Mouse (Mus musculus): Measurements from ENCODE around the gene Commd4. TPM values are rescaled to one million over a fixed set of nuclear protein-coding genes. Genes with fewer than 3 reads are reported as not detected.
"Not testable (repeated sequence)": the region's sequence is repeated elsewhere in the genome, so short reads cannot be mapped to it uniquely, and the experiment has no call there.

Commd4 gene
- 83.8 and 104 TPM in 2 replicates for polyA plus RNA-seq (2015; fragmentation: Nextera tagmentation; extraction: Ambion mirVana)

- Histone ChIP-seq H3K27ac (no peak within 1 kb of the TSS), H3K9ac (peak within 1 kb of the TSS; percentile 68), H3K4me2 (replicated peaks) (peak within 1 kb of the TSS; percentile 78), H3K4me3 (replicated peaks) (peak within 1 kb of the TSS; percentile 71), H3K27me3 (replicated peaks) (no peaks in the 10 kb centered on the region), H3K4me1 (replicated peaks) (peaks cover 10% of the 10 kb centered on the region), H3K9me3 (no peaks in the 10 kb centered on the region), H3K36me3 (no peaks in the 10 kb centered on the region)
- under 1% methylated on average over 24 of the region's 24 CpGs for WGBS
- ATAC-seq = peak; percentile 92
These were observed at the start of gene Commd4 for GRCm38 (mm10) chr9:57158013-57158470. Commd4 (minus strand) TSS chr9:57158331.

GRCm38 (mm10) chr9:57206896-57207295, 48.8 kb upstream of the Commd4 start:
- Histone ChIP-seq H3K4me1 (replicated peaks) (no peaks in the 10 kb centered on the region), H3K4me3 (replicated peaks) (no peak overlapping the region), H3K27ac (no peak overlapping the region), H3K9me3 (no peaks in the 10 kb centered on the region), H3K9ac (no peak overlapping the region), H3K4me2 (replicated peaks) (no peak overlapping the region), H3K36me3 (no peaks in the 10 kb centered on the region), H3K27me3 (replicated peaks) (no peaks in the 10 kb centered on the region)
- ATAC-seq = no peak
- 62% methylated on average over 2 of the region's 2 CpGs for WGBS

DNA sequence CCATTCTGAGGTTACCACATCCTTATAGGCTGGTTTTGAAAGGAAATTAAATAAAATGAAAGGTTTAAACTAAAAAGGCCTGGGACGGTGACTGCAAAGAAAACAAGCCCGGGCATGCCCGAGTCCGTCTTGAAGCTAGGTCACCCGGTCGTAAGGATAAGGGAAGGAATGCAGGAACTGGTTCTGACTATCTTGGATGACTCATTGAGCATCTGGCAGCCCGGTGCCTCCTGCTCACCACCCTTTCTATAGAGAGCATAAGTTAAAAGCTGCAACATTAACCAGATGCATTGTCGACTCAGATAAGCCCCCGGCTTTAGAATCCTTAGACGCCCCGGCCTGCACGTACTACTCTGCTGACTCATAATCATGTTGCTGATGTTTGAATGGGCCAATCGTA, 45.4 kb upstream of the Commd4 start:
- not testable (repeated sequence) for H3K4me2 ChIP-seq (replicated peaks); H3K4me1 ChIP-seq (replicated peaks); H3K27ac ChIP-seq; H3K9ac ChIP-seq; H3K4me3 ChIP-seq (replicated peaks); H3K36me3 ChIP-seq; ATAC-seq; H3K27me3 ChIP-seq (replicated peaks); H3K9me3 ChIP-seq
- WGBS = 76% methylated on average over 13 of the region's 13 CpGs

- no peak overlapping the region for H3K9ac ChIP-seq
- WGBS = 79% methylated on average over 7 of the region's 7 CpGs
- no peak overlapping the region for H3K4me3 ChIP-seq (replicated peaks)
- no peaks in the 10 kb centered on the region for H3K27me3 ChIP-seq (replicated peaks)
- no peaks in the 10 kb centered on the region for H3K4me1 ChIP-seq (replicated peaks)
- no peak for ATAC-seq
- no peaks in the 10 kb centered on the region for H3K9me3 ChIP-seq
- H3K4me2 ChIP-seq (replicated peaks) = no peak overlapping the region
- H3K27ac ChIP-seq = no peak overlapping the region
- no peaks in the 10 kb centered on the region for H3K36me3 ChIP-seq
These were observed 44.9 kb upstream of the Commd4 start for GRCm38 (mm10) chr9:57202981-57203380.

DNA sequence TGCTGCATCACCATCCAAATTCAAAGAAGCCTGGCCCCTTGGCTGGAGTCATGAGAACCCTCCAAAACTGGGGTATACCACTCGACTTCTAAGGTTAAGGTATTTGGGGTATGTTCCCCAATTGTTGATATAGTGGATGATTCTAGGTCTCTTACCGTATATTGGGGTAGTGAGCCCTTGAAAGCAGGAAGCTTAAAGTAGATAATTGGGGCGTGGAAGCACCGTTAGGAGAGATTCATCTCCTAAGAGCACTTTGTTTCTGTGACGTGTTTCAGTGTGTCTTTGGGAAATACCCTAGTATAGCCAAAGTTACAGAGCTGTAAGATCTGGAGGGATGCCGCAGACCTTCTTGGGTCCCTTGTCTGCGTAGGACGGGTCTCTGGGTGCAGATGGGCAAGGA, 39.3 kb upstream of the Commd4 start:
- Histone ChIP-seq H3K4me1 (replicated peaks) (no peaks in the 10 kb centered on the region), H3K4me2 (replicated peaks) (no peak overlapping the region), H3K36me3 (no peaks in the 10 kb centered on the region), H3K9ac (no peak overlapping the region), H3K27ac (no peak overlapping the region), H3K27me3 (replicated peaks) (no peaks in the 10 kb centered on the region), H3K9me3 (no peaks in the 10 kb centered on the region), H3K4me3 (replicated peaks) (no peak overlapping the region)
- no peak for ATAC-seq
- WGBS = 66% methylated on average over 8 of the region's 8 CpGs

GRCm38 (mm10) chr9:57196708-57197107, 38.6 kb upstream of the Commd4 start:
- Histone ChIP-seq H3K27me3 (replicated peaks) (no peaks in the 10 kb centered on the region), H3K4me3 (replicated peaks) (no peak overlapping the region), H3K9me3 (no peaks in the 10 kb centered on the region), H3K27ac (no peak overlapping the region), H3K4me1 (replicated peaks) (no peaks in the 10 kb centered on the region), H3K4me2 (replicated peaks) (no peak overlapping the region), H3K9ac (no peak overlapping the region), H3K36me3 (no peaks in the 10 kb centered on the region)
- no peak for ATAC-seq
- WGBS = 49% methylated on average over 3 of the region's 3 CpGs

DNA sequence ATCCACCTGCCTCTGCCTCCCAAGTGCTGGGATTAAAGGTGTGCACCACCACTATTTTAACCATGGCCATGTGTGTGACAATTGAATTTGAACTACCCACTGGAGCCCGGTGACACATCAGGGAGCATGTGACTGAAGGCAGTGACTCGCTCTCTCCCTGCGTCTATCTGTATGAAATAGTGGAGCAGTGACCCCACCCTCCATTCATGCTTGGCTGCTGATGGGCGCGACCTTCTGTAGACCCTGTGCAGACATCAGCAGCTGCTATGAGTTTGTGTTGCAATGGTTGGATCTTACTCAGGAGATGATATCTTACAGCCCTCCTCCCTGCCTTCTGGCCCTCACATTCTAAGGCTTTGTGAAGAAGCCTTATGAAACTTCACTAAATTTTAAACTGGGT, 10.3 kb upstream of the Commd4 start:
- H3K9ac ChIP-seq = no peak overlapping the region
- H3K27me3 ChIP-seq (replicated peaks) = no peaks in the 10 kb centered on the region
- no peaks in the 10 kb centered on the region for H3K4me1 ChIP-seq (replicated peaks)
- no peak overlapping the region for H3K4me3 ChIP-seq (replicated peaks)
- no peak overlapping the region for H3K27ac ChIP-seq
- WGBS = 84% methylated on average over 5 of the region's 5 CpGs
- H3K9me3 ChIP-seq = no peaks in the 10 kb centered on the region
- H3K36me3 ChIP-seq = no peaks in the 10 kb centered on the region
- H3K4me2 ChIP-seq (replicated peaks) = no peak overlapping the region
- ATAC-seq = no peak

DNA sequence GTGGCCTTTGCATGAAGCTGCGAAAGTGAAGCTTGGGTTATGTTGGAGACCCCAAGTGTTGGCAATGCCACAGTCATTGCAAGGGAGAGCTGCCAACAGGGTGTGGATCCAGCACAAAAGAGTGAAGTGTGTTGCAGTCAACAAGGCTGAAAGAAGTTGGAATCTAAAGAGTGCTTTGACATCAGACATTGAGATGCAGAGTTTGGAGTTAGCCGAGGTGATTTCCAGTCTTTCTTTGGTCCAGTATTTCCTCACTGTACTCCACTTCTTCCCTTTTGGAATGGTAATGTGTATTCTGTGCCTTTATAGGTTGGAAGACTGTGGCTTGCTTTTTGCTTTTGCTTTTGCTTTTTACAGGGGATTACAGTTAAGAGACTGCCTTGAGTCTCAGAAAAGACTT, 8.0 kb upstream of the Commd4 start:
- ATAC-seq = no peak
- no peak overlapping the region for H3K9ac ChIP-seq
- H3K36me3 ChIP-seq = no peaks in the 10 kb centered on the region
- no peak overlapping the region for H3K4me2 ChIP-seq (replicated peaks)
- no peak overlapping the region for H3K27ac ChIP-seq
- H3K4me1 ChIP-seq (replicated peaks) = no peaks in the 10 kb centered on the region
- WGBS = 84% methylated on average over 2 of the region's 2 CpGs
- no peaks in the 10 kb centered on the region for H3K9me3 ChIP-seq
- H3K4me3 ChIP-seq (replicated peaks) = no peak overlapping the region
- no peaks in the 10 kb centered on the region for H3K27me3 ChIP-seq (replicated peaks)

GRCm38 (mm10) chr9:57163137-57163536, 5.0 kb upstream of the Commd4 start:
- H3K9me3 ChIP-seq = no peaks in the 10 kb centered on the region
- no peak overlapping the region for H3K4me3 ChIP-seq (replicated peaks)
- WGBS = 41% methylated on average over 2 of the region's 2 CpGs
- no peak overlapping the region for H3K9ac ChIP-seq
- no peak overlapping the region for H3K27ac ChIP-seq
- ATAC-seq = no peak
- no peaks in the 10 kb centered on the region for H3K4me1 ChIP-seq (replicated peaks)
- no peak overlapping the region for H3K4me2 ChIP-seq (replicated peaks)
- no peaks in the 10 kb centered on the region for H3K36me3 ChIP-seq
- H3K27me3 ChIP-seq (replicated peaks) = no peaks in the 10 kb centered on the region

- 15% methylated on average over 3 of the region's 3 CpGs for WGBS
- Histone ChIP-seq H3K9me3 (no peaks in the 10 kb centered on the region), H3K4me3 (replicated peaks) (no peak overlapping the region), H3K27me3 (replicated peaks) (no peaks in the 10 kb centered on the region), H3K4me2 (replicated peaks) (no peak overlapping the region), H3K4me1 (replicated peaks) (peaks cover 2% of the 10 kb centered on the region), H3K27ac (no peak overlapping the region), H3K36me3 (no peaks in the 10 kb centered on the region), H3K9ac (no peak overlapping the region)
- ATAC-seq = 0 out of 2 replicates have a peak, but pooled peaks have one; percentile 34
These were observed 4.4 kb upstream of the Commd4 start for GRCm38 (mm10) chr9:57162496-57162895.

DNA sequence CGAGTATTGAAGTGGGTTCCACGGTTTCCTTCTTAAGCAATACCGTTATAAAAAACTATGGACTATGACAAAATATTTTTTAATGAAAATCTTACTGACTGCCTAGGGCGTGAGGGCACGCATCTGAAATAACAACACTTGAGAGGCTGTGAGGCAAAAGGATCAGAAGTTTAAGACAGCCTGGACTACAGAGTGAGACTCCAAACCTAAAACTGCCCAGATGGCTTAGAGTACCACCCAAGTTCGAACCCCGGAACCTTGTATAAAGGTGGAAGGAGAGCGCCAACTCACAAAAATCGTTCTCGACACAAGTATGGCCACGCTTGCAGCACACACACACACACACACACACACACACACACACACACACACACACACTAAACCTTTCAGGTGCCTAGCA, 375 bp upstream of the Commd4 start:
- 42% methylated on average over 11 of the region's 11 CpGs for WGBS
- Histone ChIP-seq H3K4me1 (replicated peaks) (peaks cover 10% of the 10 kb centered on the region), H3K27me3 (replicated peaks) (no peaks in the 10 kb centered on the region), H3K27ac (no peak overlapping the region), H3K9ac (no peak overlapping the region), H3K36me3 (no peaks in the 10 kb centered on the region), H3K4me3 (replicated peaks) (peak overlapping the region; percentile 71), H3K4me2 (replicated peaks) (peak overlapping the region; percentile 78), H3K9me3 (no peaks in the 10 kb centered on the region)
- peak; percentile 13 for ATAC-seq

DNA sequence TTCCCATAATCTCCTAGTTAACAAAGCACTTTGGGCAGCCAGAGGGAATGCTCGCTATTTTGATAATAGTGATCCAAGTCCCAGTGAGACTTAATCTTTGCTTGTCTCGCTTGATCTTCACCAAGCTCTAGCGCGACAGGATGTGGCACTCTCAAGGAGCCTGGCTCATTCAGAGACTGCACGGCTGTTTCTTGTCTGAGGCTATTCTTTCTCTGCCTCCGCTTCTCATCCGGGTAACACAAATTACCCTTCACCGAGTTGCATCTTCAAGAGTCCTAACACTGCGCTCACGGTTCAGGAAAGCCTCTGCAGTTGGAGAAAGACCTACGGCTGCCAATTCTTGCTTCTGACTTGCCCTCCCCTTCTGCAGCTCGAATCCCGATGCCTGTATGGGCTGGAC, 632 bp downstream of the Commd4 start:
- no peaks in the 10 kb centered on the region for H3K27me3 ChIP-seq (replicated peaks)
- ATAC-seq = no peak
- peak overlapping the region; percentile 71 for H3K4me3 ChIP-seq (replicated peaks)
- H3K9ac ChIP-seq = peak overlapping the region; percentile 68
- H3K4me2 ChIP-seq (replicated peaks) = peak overlapping the region; percentile 78
- H3K4me1 ChIP-seq (replicated peaks) = peaks cover 10% of the 10 kb centered on the region
- 28% methylated on average over 13 of the region's 13 CpGs for WGBS
- H3K27ac ChIP-seq = no peak overlapping the region
- H3K36me3 ChIP-seq = no peaks in the 10 kb centered on the region
- H3K9me3 ChIP-seq = no peaks in the 10 kb centered on the region

DNA sequence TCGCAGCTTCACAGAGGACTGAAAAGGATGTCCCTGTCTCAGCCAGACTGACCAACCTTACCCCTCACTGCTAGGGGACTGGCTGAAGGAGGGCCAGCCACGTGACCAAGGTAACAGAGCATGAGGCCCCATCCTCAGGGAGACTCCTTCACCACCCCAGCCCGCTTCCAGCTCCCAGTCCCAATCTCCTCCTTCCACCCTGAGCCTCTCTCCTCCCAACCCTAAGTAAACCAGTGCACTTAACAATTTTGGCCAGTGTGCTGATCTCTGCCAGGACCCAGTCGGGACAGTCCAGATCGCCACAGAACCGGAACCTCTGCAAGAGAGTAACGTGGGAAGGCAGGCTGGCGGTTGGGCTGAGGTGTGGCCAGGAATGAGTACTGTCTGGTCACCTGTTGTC, 1.3 kb downstream of the Commd4 start:
- Histone ChIP-seq H3K9me3 (no peaks in the 10 kb centered on the region), H3K4me1 (replicated peaks) (peaks cover 10% of the 10 kb centered on the region), H3K4me2 (replicated peaks) (peak overlapping the region; percentile 78), H3K4me3 (replicated peaks) (no peak overlapping the region), H3K27me3 (replicated peaks) (no peaks in the 10 kb centered on the region), H3K9ac (no peak overlapping the region), H3K27ac (no peak overlapping the region), H3K36me3 (no peaks in the 10 kb centered on the region)
- ATAC-seq = no peak
- WGBS = 81% methylated on average over 8 of the region's 8 CpGs

All from intestine, embryonic 15.5 days (tissue).